Mouse (Mus musculus): ENCODE data around the gene Rai2. TPM values are rescaled to one million over a fixed set of nuclear protein-coding genes. Genes with fewer than 3 reads are reported as not detected.
"Not testable (repeated sequence)": the region's sequence is repeated elsewhere in the genome, so short reads cannot be mapped to it uniquely, and the experiment has no call there.

The Rai2 gene
- polyA plus RNA-seq, 1 experiment = not detected

GRCm38 (mm10) chrX:161790182-161790581, 73.3 kb downstream of the Rai2 start:
- no peaks in the 10 kb centered on the region for H3K4me1 ChIP-seq (ENCODE audit: control insufficient read depth, insufficient read depth, low read length)
- no peak overlapping the region for H3K27ac ChIP-seq (ENCODE audit: insufficient read depth, low read depth, low read length)
- no peak overlapping the region for H3K4me3 ChIP-seq (ENCODE audit: insufficient read depth, low read length)
- TF ChIP-seq CTCF (IDR thresholded peaks at IDR 0.05; ENCODE audit: low read depth, low read length) = no peak
- no peak for TF ChIP-seq POLR2A (IDR thresholded peaks at IDR 0.05; ENCODE audit: borderline replicate concordance, low read depth, low read length)

- not testable (repeated sequence) for H3K4me3 ChIP-seq (ENCODE audit: insufficient read depth, low read length); H3K27ac ChIP-seq (ENCODE audit: insufficient read depth, low read depth, low read length); H3K4me1 ChIP-seq (ENCODE audit: control insufficient read depth, insufficient read depth, low read length)
These were observed 109.3 kb downstream of the Rai2 start for GRCm38 (mm10) chrX:161826186-161826585.

Measured in bone marrow macrophage, adult 2 months (primary cell).